Mouse (Mus musculus) hindbrain, embryonic 14.5 days (tissue): ENCODE measurements around the gene Mcoln1. TPM values are rescaled to one million over a fixed set of nuclear protein-coding genes. Genes with fewer than 3 reads are reported as not detected.

ENCODE experiments used
- ATAC-seq: fragments of 200-750 bp; cut with Nextera tagmentation; 2 replicates; pipeline ENCODE4 v1.8.0; 2017; ENCODE audit warnings: moderate number of reproducible peaks, mild to moderate bottlenecking, moderate TSS enrichment, moderate library complexity; ENCODE audit not compliant: low FRiP score
- DNase-seq: peaks from one replicate; pipeline ENCODE4 v3.0.0-alpha.2; 2015; ENCODE audit warnings: low spot score
- H3K27ac ChIP-seq: fragments of 300-500 bp; sonication (generic); 2 replicates; pipeline ENCODE4 v1.5.1; 2014; ENCODE audit warnings: mild to moderate bottlenecking, moderate library complexity
- H3K27me3 ChIP-seq: fragments of 300-500 bp; sonication (generic); 2 replicates; pipeline ENCODE4 v1.6.1; 2014; ENCODE audit warnings: mild to moderate bottlenecking, low read length, mixed read lengths; ENCODE audit not compliant: control insufficient read depth, insufficient read depth
- H3K36me3 ChIP-seq: fragments of 300-500 bp; sonication (generic); replicated peaks from 2 replicates; pipeline ENCODE4 v1.6.1; 2014; ENCODE audit not compliant: control insufficient read depth, insufficient read depth
- H3K4me1 ChIP-seq: fragments of 300-500 bp; sonication (generic); replicated peaks from 2 replicates; pipeline ENCODE4 v1.6.1; 2014; ENCODE audit warnings: antibody characterized with exemption, low read length, mixed read lengths; ENCODE audit not compliant: control insufficient read depth, insufficient read depth
- H3K4me2 ChIP-seq: fragments of 300-500 bp; sonication (generic); replicated peaks from 2 replicates; pipeline ENCODE4 v1.6.1; 2014; ENCODE audit warnings: mild to moderate bottlenecking, moderate library complexity
- H3K4me3 ChIP-seq: fragments of 300-500 bp; sonication (generic); replicated peaks from 2 replicates; pipeline ENCODE4 v1.5.1; 2014; ENCODE audit warnings: mild to moderate bottlenecking, low read length
- H3K9ac ChIP-seq: fragments of 300-500 bp; sonication (generic); 2 replicates; pipeline ENCODE4 v1.6.1; 2014
- H3K9me3 ChIP-seq: fragments of 300-500 bp; sonication (generic); 2 replicates; pipeline ENCODE4 v1.6.1; 2016; ENCODE audit warnings: low read length; ENCODE audit not compliant: control insufficient read depth
- WGBS: fragments of 180-500 bp; shearing (Covaris S2); extraction: QIAGEN DNeasy Blood & Tissue Kit; methylation state at CpG from one replicate; pipeline ENCODE4 v1.1.7; 2014; 5-methylcytosine and 5-hydroxymethylcytosine counted together
- polyA plus RNA-seq: library from polyadenylated mRNA; unstranded; fragments of >200 nt; fragmentation: Nextera tagmentation; extraction: Ambion mirVana; gene quantifications from 2 replicates; pipeline ENCODE4 v1.2.1, GENCODE M21; 2014

Gene Mcoln1
- polyA plus RNA-seq, 1 experiment from 2014 or later = 70.0 TPM

DNA sequence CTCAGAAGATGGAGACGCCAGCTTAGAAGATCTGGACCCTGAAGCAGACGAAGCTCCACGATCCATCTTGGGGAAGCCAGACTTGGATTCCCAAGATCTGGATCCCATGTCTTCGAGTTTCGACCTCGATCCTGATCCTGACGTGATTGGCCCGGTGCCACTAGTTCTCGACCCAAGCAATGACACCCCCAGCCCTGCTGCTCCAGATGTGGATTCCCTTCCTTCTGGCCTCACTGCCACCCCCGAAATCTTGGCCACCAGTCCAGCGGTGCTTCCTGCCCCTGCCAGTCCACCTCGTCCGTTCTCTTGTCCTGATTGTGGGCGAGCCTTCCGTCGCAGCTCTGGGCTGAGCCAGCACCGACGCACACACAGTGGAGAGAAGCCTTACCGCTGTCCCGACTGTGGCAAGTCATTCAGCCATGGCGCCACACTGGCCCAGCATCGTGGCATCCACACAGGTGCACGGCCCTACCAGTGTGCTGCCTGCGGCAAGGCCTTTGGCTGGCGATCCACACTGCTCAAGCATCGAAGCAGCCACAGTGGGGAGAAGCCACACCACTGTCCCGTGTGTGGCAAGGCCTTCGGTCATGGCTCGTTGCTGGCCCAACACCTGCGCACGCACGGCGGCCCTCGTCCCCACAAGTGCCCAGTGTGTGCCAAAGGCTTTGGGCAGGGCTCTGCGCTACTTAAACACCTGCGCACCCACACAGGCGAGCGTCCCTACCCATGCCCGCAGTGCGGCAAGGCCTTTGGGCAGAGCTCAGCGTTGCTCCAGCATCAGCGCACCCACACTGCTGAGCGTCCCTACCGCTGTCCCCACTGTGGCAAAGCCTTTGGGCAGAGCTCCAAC lies 4.5 kb upstream of the Mcoln1 start:
- Histone ChIP-seq H3K9ac (no peak overlapping the region), H3K9me3 (no peaks in the 10 kb centered on the region; the same call in 1 of the 2 replicates), H3K4me2 (no peak overlapping the region), H3K27me3 (no peaks in the 10 kb centered on the region), H3K36me3 (peaks cover 31% of the 10 kb centered on the region), H3K27ac (no peak overlapping the region), H3K4me3 (no peak overlapping the region), H3K4me1 (peaks cover 26% of the 10 kb centered on the region)
- no peak for ATAC-seq
- 96% methylated on average over 44 of the region's 44 CpGs for WGBS
- DNase-seq = no peak

DNA sequence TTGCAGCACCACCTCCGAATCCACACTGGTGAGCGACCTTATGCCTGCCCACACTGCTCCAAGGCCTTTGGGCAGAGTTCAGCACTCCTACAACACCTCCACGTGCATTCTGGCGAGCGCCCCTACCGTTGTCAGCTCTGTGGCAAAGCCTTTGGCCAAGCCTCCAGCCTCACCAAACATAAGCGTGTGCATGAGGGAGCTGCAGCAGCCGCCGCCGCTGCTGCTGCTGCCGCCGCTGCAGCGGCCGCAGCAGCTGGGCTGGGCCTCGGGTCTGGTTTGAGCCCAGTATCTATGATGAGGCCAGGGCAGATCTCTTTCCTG lies 3.9 kb upstream of the Mcoln1 start:
- no peak overlapping the region for H3K9ac ChIP-seq
- DNase-seq (no peak), ATAC-seq (no peak)
- peaks cover 31% of the 10 kb centered on the region for H3K36me3 ChIP-seq
- no peak overlapping the region for H3K4me2 ChIP-seq
- H3K4me3 ChIP-seq = no peak overlapping the region
- H3K27ac ChIP-seq = no peak overlapping the region
- 93% methylated on average over 15 of the region's 15 CpGs for WGBS
- H3K27me3 ChIP-seq = no peaks in the 10 kb centered on the region
- no peaks in the 10 kb centered on the region; the same call in 1 of the 2 replicates for H3K9me3 ChIP-seq
- peaks cover 32% of the 10 kb centered on the region for H3K4me1 ChIP-seq

DNA sequence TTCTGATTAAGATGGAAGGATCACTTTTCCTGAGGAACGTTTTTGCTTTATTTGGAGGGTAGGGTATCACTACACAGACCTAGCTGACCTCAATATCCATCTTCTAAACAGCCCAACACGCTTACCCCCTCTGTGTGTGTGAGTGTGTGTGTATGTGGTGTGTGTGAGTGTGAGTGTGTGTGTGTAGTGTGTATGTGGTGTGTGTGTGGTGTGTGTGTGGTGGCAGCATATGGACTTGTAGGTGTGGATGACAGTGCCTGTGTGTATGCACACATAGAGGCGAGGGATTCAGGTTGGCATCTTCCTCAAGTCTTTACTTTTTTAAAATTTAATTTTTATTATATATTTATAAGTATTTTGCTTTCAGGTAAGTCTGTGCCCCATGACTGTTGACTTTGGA lies 1.7 kb upstream of the Mcoln1 start:
- ATAC-seq (no peak), DNase-seq (no peak)
- Histone ChIP-seq H3K4me1 (peaks cover 31% of the 10 kb centered on the region), H3K27ac (no peak overlapping the region), H3K4me2 (peak overlapping the region; percentile 88; the same call in 1 of the 2 replicates), H3K27me3 (no peaks in the 10 kb centered on the region), H3K9ac (no peak overlapping the region), H3K9me3 (no peaks in the 10 kb centered on the region; the same call in 1 of the 2 replicates), H3K36me3 (peaks cover 31% of the 10 kb centered on the region), H3K4me3 (no peak overlapping the region)
- WGBS = 93% methylated on average over 3 of the region's 3 CpGs

GRCm38 (mm10) chr8:3499751-3500150 lies 506 bp upstream of the Mcoln1 start:
- H3K27me3 ChIP-seq = no peaks in the 10 kb centered on the region
- H3K9me3 ChIP-seq = no peaks in the 10 kb centered on the region; the same call in 1 of the 2 replicates
- peak overlapping the region; percentile 91 for H3K4me3 ChIP-seq
- peak overlapping the region; percentile 86 for H3K9ac ChIP-seq
- 9% methylated on average over 8 of the region's 8 CpGs for WGBS
- DNase-seq (peak; percentile 32), ATAC-seq (no peak; the same call in 1 of the 2 replicates)
- H3K27ac ChIP-seq = peak overlapping the region; percentile 92
- H3K4me1 ChIP-seq = peaks cover 25% of the 10 kb centered on the region
- peaks cover 31% of the 10 kb centered on the region for H3K36me3 ChIP-seq
- H3K4me2 ChIP-seq = peak overlapping the region; percentile 88

GRCm38 (mm10) chr8:3502217-3502616 lies 2.0 kb downstream of the Mcoln1 start:
- peaks cover 23% of the 10 kb centered on the region for H3K4me1 ChIP-seq
- no peak for ATAC-seq
- DNase-seq = no peak
- no peak overlapping the region for H3K4me2 ChIP-seq
- no peak overlapping the region; the same call in 1 of the 2 replicates for H3K9ac ChIP-seq
- no peaks in the 10 kb centered on the region for H3K9me3 ChIP-seq
- H3K4me3 ChIP-seq = peak overlapping the region; percentile 91; the same call in 1 of the 2 replicates
- 83% methylated on average over 4 of the region's 4 CpGs for WGBS
- H3K27ac ChIP-seq = no peak overlapping the region
- H3K27me3 ChIP-seq = no peaks in the 10 kb centered on the region
- peaks cover 26% of the 10 kb centered on the region for H3K36me3 ChIP-seq

- Histone ChIP-seq H3K9ac (no peak overlapping the region), H3K4me1 (no peaks in the 10 kb centered on the region), H3K27ac (no peak overlapping the region), H3K4me3 (no peak overlapping the region), H3K4me2 (no peak overlapping the region), H3K9me3 (no peaks in the 10 kb centered on the region), H3K36me3 (peaks cover 76% of the 10 kb centered on the region), H3K27me3 (no peaks in the 10 kb centered on the region)
- DNase-seq = no peak
- ATAC-seq = no peak
- 89% methylated on average over 6 of the region's 6 CpGs for WGBS
Measured at GRCm38 (mm10) chr8:3507979-3508754, 7.9 kb downstream of the Mcoln1 start.

GRCm38 (mm10) chr8:3514681-3515247 lies 14.5 kb downstream of the Mcoln1 start:
- H3K27ac ChIP-seq = peak overlapping the region; percentile 82
- WGBS = 35% methylated on average over 13 of the region's 13 CpGs
- ATAC-seq (no peak), DNase-seq (no peak)
- H3K4me3 ChIP-seq = peak overlapping the region; percentile 54
- H3K4me2 ChIP-seq = peak overlapping the region; percentile 86
- H3K9me3 ChIP-seq = no peaks in the 10 kb centered on the region
- H3K4me1 ChIP-seq = 0 out of 2 replicates have a peak, but pooled peaks cover 11% of the 10 kb centered on the region
- no peaks in the 10 kb centered on the region for H3K27me3 ChIP-seq
- H3K9ac ChIP-seq = peak overlapping the region; percentile 63
- H3K36me3 ChIP-seq = peaks cover 43% of the 10 kb centered on the region

- Histone ChIP-seq H3K4me1 (0 out of 2 replicates have a peak, but pooled peaks cover 11% of the 10 kb centered on the region), H3K27me3 (no peaks in the 10 kb centered on the region), H3K4me2 (peak within 1 kb of the TSS; percentile 86), H3K4me3 (peak within 1 kb of the TSS; percentile 54), H3K9me3 (no peaks in the 10 kb centered on the region), H3K27ac (peak within 1 kb of the TSS; percentile 82), H3K36me3 (peaks cover 38% of the 10 kb centered on the region), H3K9ac (peak within 1 kb of the TSS; percentile 63)
- WGBS = 0% methylated on average over 25 of the region's 25 CpGs
- ATAC-seq = peak; percentile 71
- peak; percentile 84 for DNase-seq
Measured at GRCm38 (mm10) chr8:3515260-3515671, 15.0 kb downstream of the Mcoln1 start, which contains the start of gene Pnpla6. Pnpla6 (plus strand) TSS chr8:3515384.
